Mouse (Mus musculus): ENCODE measurements around the gene Ccdc36.

DNA sequence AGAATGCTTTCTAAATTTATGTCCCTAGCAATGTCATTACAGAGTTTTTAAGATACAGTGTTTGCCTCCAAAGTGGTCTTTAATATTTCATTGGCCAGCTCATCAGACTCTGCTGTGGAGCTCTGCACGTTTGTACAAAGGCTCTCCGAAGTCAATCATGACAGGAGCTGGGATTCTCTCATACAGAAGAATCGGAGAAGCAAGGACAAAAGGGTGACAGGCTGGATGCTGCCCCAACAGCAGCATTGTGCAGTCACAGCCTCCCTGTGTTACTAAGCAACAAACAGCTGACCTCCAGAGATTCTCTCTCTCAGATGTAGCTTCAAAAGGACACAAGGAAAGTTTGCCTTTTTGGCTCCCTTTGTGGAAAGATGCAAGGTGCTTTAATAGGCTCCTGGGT lies 7.9 kb upstream of the Ccdc36 start, which contains the start of gene BC048562:
- TF ChIP-seq POLR2A (IDR thresholded peaks at IDR 0.05; ENCODE audit: low read depth, low read length) (no peak), CTCF (IDR thresholded peaks at IDR 0.05; ENCODE audit: extremely low read depth, insufficient read depth, insufficient read length, insufficient replicate concordance) (no peak)
